Mouse (Mus musculus) spleen, adult 18-20 months (tissue): ENCODE data around the gene Selenok.
A peak's percentile ranks its signal among the peaks of the same experiment; 100 is the strongest.

ENCODE experiments used
- DNase-seq, 2 experiments: peaks; one replicate each; pipeline ENCODE4 v3.0.0; 2022; ENCODE audit warnings: mixed read lengths in 2 of 2

Selenok gene

DNA sequence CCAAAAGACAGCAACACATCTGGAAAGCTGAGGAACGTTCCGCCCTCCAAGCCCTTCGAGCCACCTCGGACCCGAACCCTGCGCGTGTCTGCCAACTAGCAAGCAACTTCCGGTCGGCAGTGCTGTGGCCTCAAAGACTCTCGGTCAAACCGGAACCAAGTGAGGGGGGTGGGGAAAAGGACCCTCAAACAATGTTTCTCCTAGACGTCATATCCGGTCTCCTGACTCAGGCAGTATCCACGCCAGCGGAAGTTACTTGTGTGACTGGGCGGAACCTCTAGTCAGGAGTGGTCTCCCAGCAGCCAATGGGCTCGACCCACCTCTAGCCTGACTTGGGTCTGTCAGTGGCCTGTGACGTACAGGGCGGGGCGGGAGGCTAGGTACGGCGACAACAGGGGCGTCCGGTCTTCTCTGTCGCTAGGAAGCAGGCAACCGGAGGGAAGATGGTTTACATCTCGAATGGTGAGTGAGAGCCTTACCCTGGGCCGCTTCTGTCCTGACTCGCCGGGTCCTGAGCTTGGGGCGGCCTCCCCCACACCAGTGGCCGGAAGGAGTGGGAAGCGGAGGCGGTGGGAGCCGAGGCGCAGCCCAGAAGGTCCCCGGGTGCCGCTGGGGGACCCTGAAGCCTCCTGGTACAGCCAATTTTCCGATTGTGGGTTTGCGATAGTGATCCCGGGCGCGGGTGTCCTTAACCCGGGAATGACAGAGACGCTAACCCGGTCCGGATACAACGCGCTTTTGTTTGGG lies at the start of gene Selenok:
Selenok (plus strand) TSS at position 234 of the 747 bp plus-strand sequence.
- peak; percentile 85 to 87 for DNase-seq

DNA sequence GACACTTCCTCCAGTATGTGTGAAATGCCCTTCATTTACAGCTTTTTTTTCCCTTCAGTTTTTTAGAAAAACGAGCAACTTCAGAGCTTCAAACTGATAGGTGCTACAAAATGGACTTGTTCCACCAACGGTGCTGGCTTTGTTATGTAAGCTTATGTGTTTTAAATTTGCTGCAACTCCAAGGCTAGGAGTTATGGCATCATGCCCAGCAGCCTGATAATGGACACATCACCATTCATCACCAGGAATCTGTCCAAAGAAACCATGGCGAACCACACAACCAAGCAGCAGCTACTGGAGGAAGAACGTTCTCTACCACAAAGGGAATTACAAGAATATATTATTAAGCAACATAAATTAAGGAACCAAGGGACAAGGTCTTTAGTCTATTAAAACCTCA lies 39.1 kb upstream of the Selenok start:
- no peak for DNase-seq

DNA sequence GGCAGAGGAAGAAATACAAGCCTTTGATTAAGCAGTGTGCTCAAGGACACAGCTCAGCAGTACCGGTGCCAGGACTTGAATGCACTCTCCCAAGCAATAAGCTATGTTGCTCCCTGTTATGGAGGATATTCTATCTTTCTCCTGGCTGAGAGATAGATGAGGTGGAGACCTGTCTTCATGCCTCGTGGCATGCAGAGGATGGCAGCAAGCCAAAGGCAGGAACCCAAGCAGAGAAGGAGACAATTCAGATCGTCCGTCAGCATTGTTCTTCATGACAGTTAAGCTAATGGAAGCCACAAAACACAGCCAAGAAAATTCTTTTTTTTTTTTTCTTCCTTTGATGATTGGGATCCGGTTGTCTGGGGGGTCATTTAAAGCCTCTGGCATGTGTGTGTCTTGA lies 32.6 kb upstream of the Selenok start:
- DNase-seq, result no peak

DNA sequence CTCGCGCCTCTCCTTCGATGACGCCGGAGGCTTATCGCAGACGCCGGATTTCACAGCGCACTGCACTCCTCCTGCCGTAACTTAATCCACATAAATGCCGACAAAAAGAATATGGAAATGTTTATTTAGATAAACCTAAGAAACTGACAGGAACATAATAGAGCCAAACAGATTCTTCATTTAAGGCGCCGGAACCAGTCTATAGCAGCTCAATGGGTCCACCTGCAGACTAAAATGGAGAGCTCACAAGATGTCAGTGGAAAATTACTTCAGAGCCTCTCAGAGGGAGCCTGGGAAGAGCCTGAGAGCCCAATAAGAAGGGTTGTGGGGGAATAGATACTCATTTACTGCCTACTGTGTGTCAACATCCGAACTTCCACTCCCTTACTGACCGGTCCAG lies 30.6 kb upstream of the Selenok start:
- no peak for DNase-seq

DNA sequence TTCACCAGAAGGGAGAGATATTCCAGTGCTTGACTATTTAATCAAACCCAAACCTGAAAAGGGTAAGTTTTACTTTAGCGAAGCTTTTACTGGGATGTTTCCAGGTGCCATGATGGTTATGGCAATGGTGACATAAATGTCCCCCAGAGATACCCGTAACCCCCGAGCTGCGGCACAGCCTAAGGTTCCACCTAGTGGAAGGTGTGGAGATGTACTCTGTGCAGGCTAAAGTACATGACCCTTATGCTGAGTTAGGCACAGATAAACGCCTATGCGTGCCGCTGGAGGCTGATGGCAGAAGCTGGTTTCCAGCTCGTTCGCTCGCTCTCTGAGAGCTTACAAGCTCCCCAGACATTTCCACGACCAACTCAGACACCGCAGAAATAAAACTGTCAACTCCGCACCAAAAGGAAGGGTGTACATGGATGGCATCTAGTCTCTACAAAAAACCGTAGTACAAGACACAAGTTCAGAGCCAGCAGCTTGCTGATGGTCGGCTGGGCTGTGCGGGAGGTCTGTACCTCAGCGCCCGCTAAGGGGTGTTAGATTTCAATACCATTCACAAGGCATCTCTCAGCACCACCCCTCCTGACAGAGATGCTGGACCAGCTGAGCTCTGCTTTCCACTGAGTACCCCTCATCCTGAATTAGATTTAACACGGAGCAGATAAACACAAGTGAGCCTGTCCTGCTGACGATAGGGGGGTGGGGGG lies 28.4 kb upstream of the Selenok start:
- no peak for DNase-seq

DNA sequence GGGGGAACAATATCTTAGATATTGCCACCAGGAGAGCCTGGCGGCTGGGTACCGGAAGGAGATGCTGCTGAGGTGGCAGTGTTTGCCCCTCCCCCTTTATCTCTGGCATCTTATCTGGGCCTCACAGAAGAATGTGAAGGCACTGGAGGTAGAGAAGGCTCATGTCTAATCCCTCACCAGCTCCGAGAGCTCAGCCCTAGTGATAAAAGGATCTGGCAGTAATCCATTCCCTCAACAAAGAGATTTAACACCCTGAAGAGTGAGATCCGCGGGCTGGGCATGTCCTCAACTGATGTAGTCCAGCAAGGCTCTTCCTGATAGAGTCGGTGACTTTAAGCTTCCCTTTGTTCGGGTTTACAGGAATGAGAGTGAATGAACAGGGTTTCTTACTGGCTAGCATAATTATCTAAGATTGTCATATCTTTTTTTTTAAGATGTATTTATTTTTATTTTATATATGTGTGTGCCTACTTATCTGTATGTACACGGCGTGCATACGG lies 27.7 kb upstream of the Selenok start:
- DNase-seq, result no peak

DNA sequence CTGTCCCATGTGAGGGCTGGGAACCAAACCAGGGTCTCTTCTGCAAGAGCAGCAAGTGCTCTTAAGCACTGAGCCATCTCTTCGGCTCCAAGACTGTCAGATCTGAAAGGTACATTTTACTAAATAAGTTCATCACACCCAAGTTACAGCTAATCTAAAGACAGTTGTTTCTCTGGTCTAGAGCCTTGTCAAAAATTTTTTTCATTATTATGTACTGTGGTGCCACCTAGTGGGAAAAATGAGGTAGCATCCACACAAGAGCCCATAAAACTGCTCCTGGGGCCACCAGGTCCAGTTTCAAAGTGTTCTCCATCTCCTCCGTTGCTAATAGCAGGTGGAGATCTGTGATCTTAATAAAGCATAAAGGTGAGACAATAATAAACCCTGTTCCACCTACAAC lies 27.2 kb upstream of the Selenok start:
- peak in 1 of 2 experiments; percentile 19 for DNase-seq

DNA sequence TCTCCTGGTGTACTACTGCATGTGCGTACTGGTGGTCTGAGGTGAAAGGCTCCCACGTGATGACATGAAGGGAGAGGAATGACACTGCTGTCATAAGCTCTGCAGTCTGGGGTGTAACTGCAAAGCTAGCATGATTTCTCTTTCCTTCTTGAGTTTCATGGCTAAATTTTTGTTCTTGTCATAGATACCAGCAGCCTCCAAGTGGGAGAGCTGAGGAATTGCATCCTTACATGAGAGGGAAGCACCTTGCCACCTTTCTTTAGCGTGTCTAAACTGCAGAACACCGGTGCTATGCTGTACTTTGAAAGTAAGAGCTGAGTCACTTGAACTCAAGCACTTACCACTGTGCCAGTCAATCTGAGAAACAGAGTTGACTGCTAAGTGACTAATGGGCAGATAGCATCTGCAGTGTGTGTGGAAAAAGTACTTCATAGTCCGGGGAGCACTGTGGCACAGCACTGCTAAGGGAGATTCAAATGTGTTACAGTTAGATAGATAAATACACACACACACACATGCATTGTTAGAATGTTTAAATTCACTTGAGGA lies 21.3 kb upstream of the Selenok start:
- no peak for DNase-seq

DNA sequence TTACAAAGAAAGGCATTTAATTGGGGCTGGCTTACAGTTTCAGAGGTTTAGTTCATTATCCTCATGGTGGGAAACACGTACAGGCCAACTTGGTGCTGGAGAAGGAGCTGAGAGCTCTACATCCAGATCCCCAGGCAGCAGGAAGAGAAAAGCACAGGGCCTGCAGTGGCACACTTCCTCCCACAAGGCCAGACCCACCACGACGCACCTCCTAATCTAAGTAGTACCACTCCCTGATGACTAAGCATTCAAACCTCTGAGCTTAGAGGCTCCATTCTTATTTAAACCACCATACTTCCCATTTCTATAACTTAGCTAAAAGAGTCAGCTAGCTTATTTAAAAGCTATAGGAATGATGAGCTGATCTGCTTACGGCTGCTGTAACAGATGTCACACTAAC lies 17.3 kb upstream of the Selenok start:
- no peak for DNase-seq

DNA sequence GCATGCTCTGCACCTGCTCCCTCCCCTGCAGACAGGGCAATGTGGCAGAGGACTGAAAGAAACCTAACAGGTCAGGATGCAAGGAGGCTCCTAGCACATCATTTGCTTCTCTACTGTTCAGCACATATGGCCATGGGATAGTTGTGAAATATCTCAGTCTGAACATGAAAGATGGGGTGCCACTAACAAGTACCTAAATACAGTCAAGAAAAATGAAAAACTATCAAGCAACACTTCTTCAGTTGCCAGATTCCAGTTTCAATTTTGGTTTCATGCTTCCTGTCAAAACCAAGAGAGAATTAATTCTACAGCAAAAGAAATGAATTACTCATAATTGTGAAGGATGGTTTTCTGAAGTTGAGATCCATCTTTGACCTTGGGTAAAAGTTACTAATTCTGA lies 10.7 kb upstream of the Selenok start:
- DNase-seq, result no peak

DNA sequence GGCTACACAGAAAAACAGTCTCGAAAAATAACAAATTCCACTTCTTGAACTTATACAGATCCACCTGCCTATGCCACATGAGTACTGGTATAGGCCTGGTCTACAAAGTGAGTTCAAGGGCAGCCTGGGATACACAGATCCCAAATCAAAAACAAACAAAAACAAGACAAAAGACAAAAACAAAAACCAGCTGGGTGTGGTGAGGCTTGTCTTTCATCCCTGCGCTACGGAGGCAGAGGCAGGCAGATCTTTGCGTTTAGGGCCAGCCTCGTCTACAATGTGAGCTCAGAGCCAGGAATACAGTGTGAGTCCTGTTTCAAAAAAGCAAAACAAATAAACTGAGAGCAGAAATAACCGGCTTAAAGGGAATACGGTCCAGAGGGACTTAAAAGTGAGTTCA lies 497 bp upstream of the Selenok start:
- no peak for DNase-seq

DNA sequence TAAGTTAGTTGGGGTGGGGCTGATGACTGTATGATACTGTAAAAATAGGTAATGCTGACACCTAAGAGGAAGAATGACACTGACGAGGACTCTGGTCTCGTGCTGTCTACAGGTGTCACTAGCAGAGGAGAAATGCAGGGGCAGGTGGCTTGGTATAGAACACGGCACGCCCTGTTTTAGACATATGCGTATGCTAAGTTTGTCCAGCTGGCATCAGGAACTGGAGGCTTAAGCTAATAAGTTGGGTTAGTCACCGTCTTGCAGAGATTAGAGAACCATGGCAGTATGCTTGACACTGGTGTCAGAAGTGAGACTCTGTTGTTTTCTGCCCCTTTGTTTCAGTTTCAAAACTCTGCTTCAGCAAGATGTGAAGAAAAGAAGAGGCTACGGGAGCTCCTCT lies 3.3 kb downstream of the Selenok start:
- no peak for DNase-seq

DNA sequence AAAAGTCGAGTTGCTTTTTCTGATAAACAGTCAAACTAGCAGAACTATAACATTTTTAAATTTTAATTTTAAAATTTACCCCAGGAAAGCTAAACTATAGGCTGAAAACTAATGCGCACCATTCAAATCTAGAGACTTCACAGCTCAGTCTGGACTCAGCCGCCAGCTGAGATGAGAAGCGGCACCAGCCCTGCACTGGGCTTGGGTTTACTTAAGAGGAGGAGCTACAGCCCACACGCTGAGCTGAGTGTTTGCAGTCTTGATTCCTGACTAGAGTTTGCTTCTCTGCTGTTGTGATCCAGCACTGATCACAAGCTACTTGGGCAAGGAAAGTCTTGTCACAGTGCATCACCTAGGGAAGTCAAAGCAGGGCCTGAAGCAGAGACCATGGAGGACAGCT lies 3.9 kb downstream of the Selenok start:
- DNase-seq, result no peak

DNA sequence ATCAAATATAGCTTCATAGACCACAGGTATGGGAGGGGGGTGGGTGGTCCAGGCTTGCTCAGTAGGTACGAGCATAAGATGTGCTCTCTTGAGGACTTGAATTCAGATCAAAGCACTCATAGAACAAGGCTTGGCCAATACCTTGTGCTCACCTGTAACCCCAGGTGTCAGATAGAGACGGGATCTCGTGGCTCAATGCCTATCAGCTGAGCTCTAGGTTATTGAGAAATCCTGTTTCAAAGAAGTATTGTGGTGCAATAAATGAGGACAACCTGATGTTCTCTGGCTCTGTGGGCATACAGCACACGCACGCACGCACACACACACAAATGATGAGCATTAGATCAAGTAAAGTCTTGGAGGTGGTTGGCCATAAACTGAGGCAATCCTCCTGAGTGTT lies 8.8 kb downstream of the Selenok start:
- DNase-seq, result no peak

DNA sequence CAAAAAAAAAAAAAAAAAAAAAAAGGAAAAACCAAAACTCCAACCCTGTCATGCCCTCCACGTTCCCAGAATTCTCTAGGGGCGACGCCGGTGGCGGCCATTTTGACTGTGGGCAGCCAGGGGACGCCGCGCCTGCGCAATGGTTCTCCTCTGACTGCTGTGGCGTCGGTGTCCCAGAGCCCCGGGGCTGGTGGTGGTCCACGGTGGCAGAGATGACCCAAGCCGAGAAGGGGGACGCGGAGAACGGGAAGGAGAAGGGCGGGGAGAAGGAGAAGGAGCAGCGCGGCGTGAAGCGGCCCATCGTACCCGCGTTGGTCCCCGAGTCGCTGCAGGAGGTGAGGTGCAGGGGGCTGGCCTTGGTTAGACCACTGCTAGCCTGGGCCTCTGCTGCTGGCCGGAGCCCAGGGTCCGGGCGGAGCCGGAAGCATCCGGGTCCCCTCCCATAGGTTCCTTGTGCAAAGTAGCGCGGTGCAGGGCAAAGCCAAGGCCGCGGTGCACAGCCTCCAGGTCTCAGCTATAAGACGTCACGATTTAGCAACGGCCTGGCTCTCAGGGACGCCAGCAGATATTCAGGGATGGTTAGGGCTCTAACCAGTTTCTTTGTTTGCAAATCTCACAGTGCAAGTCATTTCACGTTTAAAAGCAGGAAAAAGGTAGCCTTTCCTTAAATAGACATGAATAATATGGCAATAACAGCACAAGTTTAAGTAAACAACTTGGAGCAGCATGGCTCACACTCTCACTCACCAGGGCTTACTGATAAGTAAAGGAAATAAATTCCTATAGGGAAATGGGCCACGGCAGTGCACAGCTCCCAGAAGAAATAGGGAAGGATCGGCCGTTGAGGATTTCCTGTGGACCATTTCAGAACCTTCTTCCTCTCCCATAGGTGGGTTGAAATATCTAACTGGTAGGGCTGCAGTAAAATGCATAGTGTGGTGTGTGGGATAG lies 10.4 kb downstream of the Selenok start, which contains the start of gene Actr8:
Actr8 (plus strand) TSS at position 84 of the 951 bp plus-strand sequence.
- DNase-seq, result peak; percentile 86 to 93

DNA sequence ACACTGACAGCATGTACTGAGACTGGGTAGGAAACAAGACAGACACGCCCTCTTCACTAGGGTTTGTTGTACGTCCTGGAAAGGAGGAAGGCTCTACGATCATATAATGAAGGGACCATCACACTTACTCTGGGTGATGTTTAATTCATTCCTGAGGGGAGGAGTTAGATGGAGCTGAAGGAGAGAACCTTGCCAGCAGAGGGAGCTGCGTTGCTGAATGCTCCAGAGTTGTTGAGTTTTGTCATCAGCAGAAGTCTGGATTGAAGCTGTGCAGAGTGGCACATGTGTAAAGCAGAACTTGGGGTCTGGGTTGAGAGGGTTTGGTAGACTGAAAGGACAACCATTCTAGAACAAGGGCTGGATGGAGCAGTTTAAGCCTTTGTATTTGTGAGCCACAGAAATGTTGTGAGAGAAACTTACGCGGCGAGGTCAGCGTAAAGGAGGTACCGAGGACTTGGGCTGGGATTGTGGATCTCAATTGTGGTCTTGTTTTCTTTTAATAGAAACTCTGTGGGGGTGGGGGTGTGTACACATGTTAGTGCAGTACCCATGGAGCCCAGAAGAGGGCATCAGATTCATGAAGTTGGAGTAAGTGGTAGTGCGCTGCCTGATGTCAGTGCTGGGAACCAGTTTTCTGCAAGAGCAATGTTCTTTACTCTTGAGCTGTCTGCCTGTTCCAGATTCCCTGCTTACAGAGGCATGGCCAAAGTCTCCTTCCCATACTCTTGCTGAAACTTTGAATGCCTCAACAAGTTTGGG lies 12.5 kb downstream of the Selenok start:
- DNase-seq, result peak in 1 of 2 experiments; percentile 16

DNA sequence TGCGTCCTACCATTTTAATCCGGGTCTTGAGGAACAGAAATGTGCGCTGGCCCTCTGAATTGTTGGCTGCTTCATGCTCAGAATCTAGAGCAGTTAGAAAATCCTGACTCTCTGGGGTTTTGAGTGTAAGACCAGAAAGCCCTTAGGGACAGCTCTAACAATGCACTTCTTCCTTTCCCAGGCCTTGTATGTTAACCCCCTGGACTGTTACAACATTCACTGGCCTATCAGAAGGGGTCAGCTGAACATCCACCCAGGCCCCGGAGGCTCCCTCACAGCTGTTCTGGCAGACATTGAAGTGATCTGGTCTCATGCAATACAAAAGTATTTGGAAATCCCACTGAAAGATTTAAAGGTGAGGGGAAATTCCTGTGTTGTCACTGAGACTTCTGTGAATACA lies 18.0 kb downstream of the Selenok start:
- no peak for DNase-seq

DNA sequence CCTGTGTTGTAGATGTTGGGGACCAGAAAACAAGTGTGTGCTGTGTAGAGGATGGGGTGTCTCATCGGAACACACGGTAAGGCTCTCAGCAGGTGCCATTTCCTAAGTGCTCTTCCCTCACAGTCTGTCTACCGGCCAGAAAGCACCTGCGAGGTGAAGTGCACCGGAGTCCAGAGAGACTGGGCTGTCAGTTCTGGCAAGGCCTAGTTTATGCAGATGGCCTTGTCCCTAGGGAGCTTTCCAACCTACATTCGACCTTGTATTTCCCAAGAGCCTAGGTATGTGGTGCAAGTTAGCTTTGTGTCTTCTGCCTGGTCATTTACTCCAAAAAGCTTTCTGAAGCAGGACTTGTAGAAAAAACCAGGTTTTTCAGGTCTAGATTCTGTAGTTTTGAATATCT lies 19.2 kb downstream of the Selenok start:
- no peak for DNase-seq

DNA sequence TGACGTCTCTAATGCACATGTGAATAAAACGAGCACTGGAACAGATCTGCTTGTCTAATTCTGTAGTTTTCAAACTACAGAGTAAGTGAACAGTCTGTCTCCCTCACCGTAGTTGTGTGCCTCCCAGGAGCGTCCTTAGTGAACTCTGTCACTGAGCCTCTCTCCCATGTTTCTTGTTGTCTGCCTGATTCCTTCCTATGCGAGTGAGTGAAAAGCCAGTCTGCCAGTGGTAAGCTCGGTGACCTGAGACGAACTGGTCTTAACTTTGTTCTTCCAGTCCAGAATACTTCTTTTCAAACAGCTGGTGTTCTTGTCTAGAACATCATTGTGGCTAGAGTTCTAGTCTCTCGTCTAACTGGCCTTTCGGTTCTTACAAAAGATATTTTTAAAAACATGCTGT lies 19.6 kb downstream of the Selenok start:
- DNase-seq, result no peak

DNA sequence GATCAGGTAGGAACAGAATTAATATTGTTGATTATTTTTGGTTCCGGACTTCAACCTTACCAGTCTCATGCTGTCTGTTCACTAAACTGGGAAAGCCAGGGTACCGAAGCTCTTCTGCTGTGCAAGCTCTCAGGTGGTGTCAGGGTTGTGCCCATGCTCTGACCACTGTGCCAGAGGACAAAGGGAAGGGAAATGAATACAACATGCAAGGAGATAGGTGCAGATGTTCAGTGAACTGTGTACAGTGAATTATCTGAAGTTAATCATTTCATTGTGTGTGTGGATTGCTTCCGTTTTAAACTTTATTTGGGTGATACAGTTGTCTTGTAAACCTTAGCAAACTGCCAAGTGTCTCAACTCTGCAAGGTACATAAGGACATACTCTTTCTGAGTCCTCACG lies 20.2 kb downstream of the Selenok start:
- DNase-seq, result no peak

DNA sequence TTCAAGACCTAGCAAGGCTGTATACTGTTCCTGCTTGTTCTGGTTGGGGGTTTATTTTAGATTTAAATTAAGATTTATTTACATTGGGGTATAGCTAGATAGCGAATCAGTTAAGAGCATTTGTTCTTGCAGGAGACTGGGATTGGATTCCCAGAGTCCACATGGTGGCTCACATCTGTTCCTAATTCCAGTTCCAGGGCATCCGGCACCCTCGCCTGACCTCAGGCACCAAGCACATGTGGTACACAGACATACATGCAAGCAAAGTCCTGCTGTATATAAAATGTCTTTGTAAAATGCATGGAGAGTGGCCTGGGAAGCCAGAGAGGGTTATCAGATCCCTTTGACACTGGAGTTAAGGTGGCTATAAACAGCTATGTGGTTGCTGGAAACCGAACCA lies 26.9 kb downstream of the Selenok start:
- DNase-seq, result no peak
